Mouse (Mus musculus) kidney, embryonic 16.5 days (tissue): ENCODE data around the gene Necap2. TPM values are rescaled to one million over a fixed set of nuclear protein-coding genes. Genes with fewer than 3 reads are reported as not detected.

Experiments
- ATAC-seq: fragments of 200-750 bp; cut with Nextera tagmentation; 2 replicates; pipeline ENCODE4 v1.8.0; 2017; ENCODE audit warnings: moderate TSS enrichment; ENCODE audit not compliant: low FRiP score, low TSS enrichment
- H3K27ac ChIP-seq: fragments of 300-500 bp; sonication (generic); 2 replicates; pipeline ENCODE4 v1.5.1; 2014; ENCODE audit warnings: low read length
- H3K27me3 ChIP-seq: fragments of 300-500 bp; sonication (generic); 2 replicates; pipeline ENCODE4 v1.6.1; 2014; ENCODE audit warnings: low read length, control low read depth, mixed read lengths; ENCODE audit not compliant: insufficient read depth
- H3K36me3 ChIP-seq: fragments of 300-500 bp; sonication (generic); 2 replicates; pipeline ENCODE4 v1.6.1; 2014; ENCODE audit warnings: low read length, control low read depth, mixed read lengths; ENCODE audit not compliant: insufficient read depth
- H3K4me1 ChIP-seq: fragments of 300-500 bp; sonication (generic); 2 replicates; pipeline ENCODE4 v1.6.1; 2014; ENCODE audit warnings: low read length, control low read depth, mixed read lengths; ENCODE audit not compliant: insufficient read depth
- H3K4me2 ChIP-seq: fragments of 300-500 bp; sonication (generic); replicated peaks from 2 replicates; pipeline ENCODE4 v1.6.1; 2014; ENCODE audit warnings: low read depth, low read length
- H3K4me3 ChIP-seq: fragments of 300-500 bp; sonication (generic); 2 replicates; pipeline ENCODE4 v1.5.1; 2014; ENCODE audit warnings: mild to moderate bottlenecking, low read length
- H3K9ac ChIP-seq: fragments of 300-500 bp; sonication (generic); replicated peaks from 2 replicates; pipeline ENCODE4 v1.6.1; 2014; ENCODE audit warnings: low read length
- H3K9me3 ChIP-seq: fragments of 300-500 bp; sonication (generic); 2 replicates; pipeline ENCODE4 v1.6.1; 2016; ENCODE audit warnings: low read length, control low read depth
- WGBS: fragments of 180-500 bp; shearing (Covaris S2); extraction: QIAGEN DNeasy Blood & Tissue Kit; methylation state at CpG from one replicate; pipeline ENCODE4 v1.1.7; 2014; 5-methylcytosine and 5-hydroxymethylcytosine counted together
- polyA plus RNA-seq: library from polyadenylated mRNA; unstranded; fragments of >200 nt; fragmentation: Nextera tagmentation; extraction: Ambion mirVana; gene quantifications from 2 replicates; pipeline ENCODE4 v1.2.1, GENCODE M21; 2015

The Necap2 gene
- polyA plus RNA-seq, 1 experiment from 2014 or later: 99.0 TPM

GRCm38 (mm10) chr4:141106526-141107183, 28.5 kb upstream of the Necap2 start:
- WGBS: 71% methylated on average over 16 of the region's 16 CpGs
- peaks cover 18% of the 10 kb centered on the region for H3K36me3 ChIP-seq
- H3K27me3 ChIP-seq: no peaks in the 10 kb centered on the region
- no peak for ATAC-seq
- H3K27ac ChIP-seq: no peak overlapping the region
- H3K4me3 ChIP-seq: no peak overlapping the region
- peaks cover 8% of the 10 kb centered on the region; the same call in 1 of the 2 replicates for H3K4me1 ChIP-seq
- H3K4me2 ChIP-seq: no peak overlapping the region
- H3K9ac ChIP-seq: no peak overlapping the region
- H3K9me3 ChIP-seq: no peaks in the 10 kb centered on the region

GRCm38 (mm10) chr4:141101855-141102254, 23.7 kb upstream of the Necap2 start:
- no peaks in the 10 kb centered on the region for H3K27me3 ChIP-seq
- no peak overlapping the region for H3K27ac ChIP-seq
- no peak overlapping the region for H3K4me3 ChIP-seq
- H3K36me3 ChIP-seq: no peaks in the 10 kb centered on the region
- no peak for ATAC-seq
- no peaks in the 10 kb centered on the region for H3K9me3 ChIP-seq
- H3K4me1 ChIP-seq: 0 out of 2 replicates have a peak, but pooled peaks cover 4% of the 10 kb centered on the region
- 66% methylated on average over 6 of the region's 6 CpGs for WGBS
- no peak overlapping the region for H3K4me2 ChIP-seq
- H3K9ac ChIP-seq: no peak overlapping the region

GRCm38 (mm10) chr4:141101291-141101690, 23.1 kb upstream of the Necap2 start:
- Histone ChIP-seq H3K36me3 (no peaks in the 10 kb centered on the region), H3K9me3 (no peaks in the 10 kb centered on the region), H3K9ac (no peak overlapping the region), H3K4me2 (no peak overlapping the region), H3K4me1 (0 out of 2 replicates have a peak, but pooled peaks cover 4% of the 10 kb centered on the region), H3K4me3 (no peak overlapping the region), H3K27ac (no peak overlapping the region), H3K27me3 (no peaks in the 10 kb centered on the region)
- ATAC-seq: no peak
- 90% methylated on average over 9 of the region's 9 CpGs for WGBS

GRCm38 (mm10) chr4:141099956-141100355, 21.8 kb upstream of the Necap2 start:
- Histone ChIP-seq H3K4me1 (0 out of 2 replicates have a peak, but pooled peaks cover 4% of the 10 kb centered on the region), H3K36me3 (no peaks in the 10 kb centered on the region), H3K27ac (no peak overlapping the region), H3K9me3 (no peaks in the 10 kb centered on the region), H3K4me2 (no peak overlapping the region), H3K9ac (no peak overlapping the region), H3K4me3 (no peak overlapping the region), H3K27me3 (no peaks in the 10 kb centered on the region)
- 67% methylated on average over 5 of the region's 5 CpGs for WGBS
- no peak for ATAC-seq

DNA sequence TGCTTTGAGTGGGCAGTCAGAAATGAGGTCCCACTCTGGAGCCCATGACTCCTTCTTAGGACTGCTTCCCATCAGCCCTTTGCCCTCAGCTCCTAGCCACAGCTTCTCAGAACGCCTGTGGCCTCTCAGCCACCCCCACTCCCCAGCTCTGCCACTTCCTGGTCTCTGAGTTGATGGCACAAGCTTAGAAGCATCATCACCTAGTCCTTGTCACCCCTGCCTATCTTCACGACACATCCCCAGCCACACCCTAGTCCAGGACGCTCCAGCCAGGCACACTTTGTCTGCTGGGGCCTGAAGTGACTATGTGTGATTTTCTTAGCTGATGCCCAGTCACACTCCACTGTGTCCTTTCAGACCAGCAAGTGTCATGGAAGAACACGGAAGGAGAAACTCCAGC, 20.8 kb upstream of the Necap2 start:
- no peaks in the 10 kb centered on the region for H3K36me3 ChIP-seq
- no peak overlapping the region for H3K27ac ChIP-seq
- H3K9ac ChIP-seq: no peak overlapping the region
- WGBS: 75% methylated on average over 4 of the region's 4 CpGs
- no peak overlapping the region for H3K4me3 ChIP-seq
- H3K4me2 ChIP-seq: no peak overlapping the region
- ATAC-seq: no peak
- H3K27me3 ChIP-seq: no peaks in the 10 kb centered on the region
- no peaks in the 10 kb centered on the region for H3K9me3 ChIP-seq
- 0 out of 2 replicates have a peak, but pooled peaks cover 4% of the 10 kb centered on the region for H3K4me1 ChIP-seq

DNA sequence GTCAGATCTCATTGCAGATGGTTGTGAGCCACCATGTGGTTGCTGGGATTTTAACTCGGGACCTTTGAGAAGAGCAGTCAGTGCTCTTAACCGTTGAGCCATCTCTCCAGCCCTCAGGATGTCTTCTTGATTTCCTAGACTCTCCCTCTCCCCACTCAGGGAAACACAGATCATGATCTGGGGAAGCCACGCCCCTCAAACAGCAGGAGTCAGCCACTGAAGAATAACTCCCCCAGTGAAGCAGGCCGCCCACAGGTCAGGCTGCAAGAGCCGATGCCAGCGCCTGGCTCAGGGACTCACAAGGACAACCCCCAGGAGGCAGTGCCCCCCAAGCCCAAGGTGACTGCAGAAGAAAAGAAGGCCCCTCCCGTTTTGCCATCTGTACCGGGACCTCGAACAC, 18.6 kb upstream of the Necap2 start:
- no peaks in the 10 kb centered on the region for H3K9me3 ChIP-seq
- H3K36me3 ChIP-seq: no peaks in the 10 kb centered on the region
- H3K4me2 ChIP-seq: no peak overlapping the region
- H3K4me1 ChIP-seq: 0 out of 2 replicates have a peak, but pooled peaks cover 4% of the 10 kb centered on the region
- no peak overlapping the region for H3K4me3 ChIP-seq
- WGBS: 11% methylated on average over 9 of the region's 9 CpGs
- H3K27me3 ChIP-seq: no peaks in the 10 kb centered on the region
- peak; percentile 32; the same call in 1 of the 2 replicates for ATAC-seq
- H3K9ac ChIP-seq: no peak overlapping the region
- H3K27ac ChIP-seq: no peak overlapping the region

GRCm38 (mm10) chr4:141095016-141095415, 16.9 kb upstream of the Necap2 start:
- Histone ChIP-seq H3K9me3 (no peaks in the 10 kb centered on the region), H3K4me2 (no peak overlapping the region), H3K4me3 (no peak overlapping the region), H3K9ac (no peak overlapping the region), H3K36me3 (no peaks in the 10 kb centered on the region), H3K27me3 (no peaks in the 10 kb centered on the region), H3K27ac (no peak overlapping the region), H3K4me1 (0 out of 2 replicates have a peak, but pooled peaks cover 4% of the 10 kb centered on the region)
- WGBS: 84% methylated on average over 10 of the region's 10 CpGs
- no peak for ATAC-seq

DNA sequence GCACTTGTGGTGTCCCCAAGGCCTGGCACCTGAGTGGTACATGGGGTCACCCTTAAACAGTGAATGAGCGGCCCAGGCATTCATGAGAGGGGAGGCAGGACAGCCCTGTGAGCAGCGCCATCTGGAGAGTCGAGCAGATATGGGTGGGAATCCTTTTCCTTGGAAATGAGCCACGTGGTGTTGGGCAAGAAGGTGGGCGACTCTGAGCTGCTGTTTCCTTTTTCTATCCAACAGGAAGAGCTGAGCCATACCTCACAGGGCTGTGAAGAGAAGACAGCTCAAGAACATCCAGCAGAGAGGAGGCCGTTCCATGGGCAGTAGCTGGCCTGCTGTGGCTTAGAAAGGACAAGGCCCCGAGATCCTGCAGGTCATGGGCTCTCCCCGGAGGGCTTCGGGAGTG, 10.6 kb upstream of the Necap2 start:
- Histone ChIP-seq H3K27me3 (no peaks in the 10 kb centered on the region), H3K9me3 (no peaks in the 10 kb centered on the region), H3K4me1 (no peaks in the 10 kb centered on the region), H3K36me3 (no peaks in the 10 kb centered on the region), H3K4me2 (no peak overlapping the region), H3K9ac (no peak overlapping the region), H3K4me3 (no peak overlapping the region), H3K27ac (no peak overlapping the region)
- 0 out of 2 replicates have a peak, but pooled peaks have one; percentile 46 for ATAC-seq
- 54% methylated on average over 9 of the region's 9 CpGs for WGBS

GRCm38 (mm10) chr4:141088033-141088432, 9.9 kb upstream of the Necap2 start, which contains the start of gene Spata21:
Spata21 (plus strand) TSS chr4:141088333.
- Histone ChIP-seq H3K4me3 (no peak within 1 kb of the TSS), H3K9me3 (no peaks in the 10 kb centered on the region), H3K27me3 (no peaks in the 10 kb centered on the region), H3K27ac (no peak within 1 kb of the TSS), H3K4me1 (no peaks in the 10 kb centered on the region), H3K9ac (no peak within 1 kb of the TSS), H3K36me3 (no peaks in the 10 kb centered on the region), H3K4me2 (no peak within 1 kb of the TSS)
- ATAC-seq: no peak
- 78% methylated on average over 6 of the region's 6 CpGs for WGBS

- no peak overlapping the region for H3K4me3 ChIP-seq
- H3K27me3 ChIP-seq: no peaks in the 10 kb centered on the region
Observed at GRCm38 (mm10) chr4:141086862-141087261, 8.7 kb upstream of the Necap2 start.

More at GRCm38 (mm10) chr4:141086862-141087261, 8.7 kb upstream of the Necap2 start:
- 67% methylated on average over 10 of the region's 10 CpGs for WGBS
- Histone ChIP-seq H3K27ac (no peak overlapping the region), H3K9ac (no peak overlapping the region), H3K4me1 (no peaks in the 10 kb centered on the region), H3K4me2 (no peak overlapping the region), H3K9me3 (no peaks in the 10 kb centered on the region), H3K36me3 (no peaks in the 10 kb centered on the region)
- ATAC-seq: no peak
